ENCODE assay signal across 22 mouse cellular contexts in genomic region chr15:49229063-49229462, GRCm38 (mm10).
DNase-seq lines count a peak whose midpoint lies in the region; TF ChIP-seq lines count a peak whose summit lies in the region.
"Had no signal": no experiment of that assay in that cellular context is flagged by ENCODE, and none has a peak within 500 bp of the region (broad histone marks: within the 10 kb centered on the region; RNA-seq: fewer than 3 reads in every experiment).

No protein-coding gene starts in this region.

- no peak for TF ChIP-seq POLR2A in ES-Bruce4 (IDR thresholded peaks at IDR 0.05; ENCODE audit: insufficient read depth, low read length)

- H3K4me3 ChIP-seq in ES-Bruce4 (ENCODE audit: low read depth, low read length) (no peak overlapping the region), ES-E14 (ENCODE audit: insufficient read depth in 1 of 2, low read depth in 1 of 2, low read length in 2 of 2, poor library complexity in 1 of 2, severe bottlenecking in 1 of 2) (no peak overlapping the region)
- H3K4me3 ChIP-seq: embryonic facial prominence, embryonic 13.5 days; embryonic facial prominence, embryonic 15.5 days; erythroblast, embryonic 14.5 days; forebrain, embryonic 10.5 days; forebrain, embryonic 12.5 days had no signal

- H3K9ac ChIP-seq in ES-Bruce4 (ENCODE audit: low read depth, poor library complexity, severe bottlenecking) (no peak overlapping the region), ES-E14 (ENCODE audit: insufficient read depth, low read depth, low read length, poor library complexity, severe bottlenecking) (no peak overlapping the region)
- H3K9ac ChIP-seq: embryonic facial prominence, embryonic 13.5 days; embryonic facial prominence, embryonic 15.5 days; forebrain, embryonic 12.5 days had no signal

- peak; percentile 89 for TF ChIP-seq EP300 in ES-Bruce4 (IDR thresholded peaks at IDR 0.05; ENCODE audit: insufficient read depth, low read depth, low read length)

- H3K9me3 ChIP-seq in ES-Bruce4 (replicated peaks; ENCODE audit: control insufficient read depth, insufficient read depth, low read length, poor library complexity, severe bottlenecking) (0 out of 2 replicates have a peak, but pooled peaks cover 2% of the 10 kb centered on the region), ES-E14 (ENCODE audit: control insufficient read depth, insufficient read depth, low read depth, low read length) (no peaks in the 10 kb centered on the region)
- H3K9me3 ChIP-seq: embryonic facial prominence, embryonic 13.5 days; embryonic facial prominence, embryonic 15.5 days; forebrain, embryonic 10.5 days; forebrain, embryonic 12.5 days had no signal

- no peaks in the 10 kb centered on the region for H3K27me3 ChIP-seq in ES-Bruce4 (ENCODE audit: control insufficient read depth, insufficient read depth, low read length, poor library complexity, severe bottlenecking)
- H3K27me3 ChIP-seq: CH12.LX; embryonic facial prominence, embryonic 13.5 days; embryonic facial prominence, embryonic 15.5 days; forebrain, embryonic 12.5 days had no signal

- DNase-seq in ES-E14 (ENCODE audit: low read depth, low spot score) (peak; percentile 36), WW6 (ENCODE audit: low read depth, low spot score) (peak; percentile 16)
- DNase-seq in gastrocnemius, postnatal 36 days, result no peak
- no peak for DNase-seq in neural tube, embryonic 10.5 days (ENCODE audit: extremely low spot score, low spot score)
- DNase-seq in heart, adult 8-10 months (ENCODE audit: low spot score), result no peak
- DNase-seq: adrenal gland, adult 8-10 months; adrenal gland, postnatal 14 days; adrenal gland, postnatal 36 days; B cell, adult 2 months; cerebellum, adult 11-12 months; cerebellum, adult 2 months; cerebellum, adult 9-11 months; cerebellum, postnatal 14 days; cerebellum, postnatal 36 days; embryo, embryonic 11 days had no signal

- intact Hi-C loops in gastrocnemius, postnatal 36 days (cut with DNase I), result no loop called here

- no peak for TF ChIP-seq CTCF in ES-Bruce4 (IDR thresholded peaks at IDR 0.05; ENCODE audit: low read depth, low read length)

- H3K27ac ChIP-seq in ES-Bruce4 (ENCODE audit: insufficient read depth, low read length) (peak overlapping the region; percentile 38; the same call in 1 of the 2 replicates), ES-E14 (ENCODE audit: insufficient read depth, low read depth, low read length, poor library complexity, severe bottlenecking) (no peak overlapping the region; the same call in 1 of the 2 replicates)
- H3K27ac ChIP-seq: embryonic facial prominence, embryonic 13.5 days; embryonic facial prominence, embryonic 15.5 days; forebrain, embryonic 10.5 days; forebrain, embryonic 12.5 days had no signal

- no peaks in the 10 kb centered on the region for H3K4me1 ChIP-seq in ES-Bruce4 (ENCODE audit: control insufficient read depth, insufficient read depth, low read length)
- peaks cover 0 to 4% of the 10 kb centered on the region in 2 experiments; a peak in 1 of 4 replicates for H3K4me1 ChIP-seq in ES-E14 (ENCODE audit: control insufficient read depth in 2 of 2, insufficient read depth in 2 of 2, low read length in 2 of 2, poor library complexity in 1 of 2)
- H3K4me1 ChIP-seq: embryonic facial prominence, embryonic 13.5 days; embryonic facial prominence, embryonic 15.5 days; forebrain, embryonic 10.5 days; forebrain, embryonic 12.5 days had no signal

- H3K36me3 ChIP-seq in ES-Bruce4 (ENCODE audit: control insufficient read depth, insufficient read depth, low read length, poor library complexity, severe bottlenecking) (no peaks in the 10 kb centered on the region), ES-E14 (ENCODE audit: control insufficient read depth, insufficient read depth, low read length, poor library complexity, severe bottlenecking) (no peaks in the 10 kb centered on the region)
- H3K36me3 ChIP-seq: embryonic facial prominence, embryonic 13.5 days; embryonic facial prominence, embryonic 15.5 days; forebrain, embryonic 10.5 days; forebrain, embryonic 12.5 days had no signal

- in situ Hi-C loops in ES-E14 (cut with MboI; ENCODE audit: low sequenced_read_pairs in 2 of 2, unreplicated experiment in 2 of 2), result no loop called here

TF ChIP-seq in ES-E14, 5 proteins besides CTCF, POLR2A, EP300 and RAD21:
- TF ChIP-seq MAFK (IDR thresholded peaks at IDR 0.05; ENCODE audit: insufficient read depth, low read depth, low read length) (no peak), CHD2 (IDR thresholded peaks at IDR 0.05; ENCODE audit: low read depth, low read length) (no peak), ZNF384 (IDR thresholded peaks at IDR 0.05; ENCODE audit: low read depth, low read length) (no peak), ZC3H11A (IDR thresholded peaks at IDR 0.05; ENCODE audit: borderline replicate concordance, low read depth, low read length) (no peak), HCFC1 (IDR thresholded peaks at IDR 0.05; ENCODE audit: borderline replicate concordance, insufficient read depth, low read length) (no peak)

Comparison
In these comparisons a context has a peak if more than half of its experiments do, and no peak if none do; other contexts are left out.
1. DNase-seq: peak in ES-E14 (single experiment) and WW6 (single experiment); none in gastrocnemius, postnatal 36 days (0 of 2), neural tube, embryonic 10.5 days (single experiment) and heart, adult 8-10 months (single experiment).